Mouse (Mus musculus): ENCODE data around the gene Slc18b1. TPM values are rescaled to one million over a fixed set of nuclear protein-coding genes. Genes with fewer than 3 reads are reported as not detected.

The Slc18b1 gene
- total and polyA plus RNA-seq, 3 experiments: not detected

GRCm38 (mm10) chr10:23851228-23851912, 54.6 kb downstream of the Slc18b1 start, which contains the start of gene Vnn3:
TSS of gene Vnn3 (plus strand) at chr10:23851462.
- Histone ChIP-seq H3K4me1 (ENCODE audit: control insufficient read depth in 1 of 2, insufficient read depth in 2 of 2, low read length in 2 of 2) (no peaks in the 10 kb centered on the region), H3K27me3 (ENCODE audit: control insufficient read depth in 1 of 2, insufficient read depth in 2 of 2, low read length in 2 of 2) (no peaks in the 10 kb centered on the region), H3K9ac (ENCODE audit: control insufficient read depth, low read depth, low read length, poor library complexity, severe bottlenecking) (no peak within 1 kb of the TSS), H3K36me3 (ENCODE audit: control insufficient read depth in 1 of 2, insufficient read depth in 2 of 2, low read length in 2 of 2) (no peaks in the 10 kb centered on the region), H3K79me2 (ENCODE audit: control insufficient read depth, insufficient read depth, low read length, poor library complexity) (no peaks in the 10 kb centered on the region), H3K27ac (ENCODE audit: control insufficient read depth, low read depth, low read length) (no peak within 1 kb of the TSS), H3K9me3 (replicated peaks; ENCODE audit: insufficient read depth, low read length) (no peaks in the 10 kb centered on the region), H3K4me3 (ENCODE audit: control insufficient read depth in 1 of 2, insufficient read depth in 1 of 2, low read depth in 2 of 2, low read length in 2 of 2) (no peak within 1 kb of the TSS)
- TF ChIP-seq ELF1 (IDR thresholded peaks at IDR 0.05; ENCODE audit: low read depth, low read length): no peak
- no peak for TF ChIP-seq CTCF (IDR thresholded peaks at IDR 0.05 in 2 of 3, conservative IDR thresholded peaks at IDR 0.05 in 1 of 3; ENCODE audit: control insufficient read depth in 1 of 3, insufficient read depth in 1 of 3, low read depth in 2 of 3, low read length in 3 of 3, poor library complexity in 1 of 3, severe bottlenecking in 1 of 3)
- TF ChIP-seq E2F4 (IDR thresholded peaks at IDR 0.05; ENCODE audit: borderline replicate concordance, low read depth, low read length): no peak
- no peak for TF ChIP-seq JUND (IDR thresholded peaks at IDR 0.05; ENCODE audit: low read depth, low read length)
- no peak for TF ChIP-seq TAL1 (IDR thresholded peaks at IDR 0.05; ENCODE audit: low read length)
- no peak for TF ChIP-seq MYC (IDR thresholded peaks at IDR 0.05; ENCODE audit: low read depth, low read length)
- TF ChIP-seq POLR2AphosphoS5 (IDR thresholded peaks at IDR 0.05; ENCODE audit: borderline replicate concordance, low read depth, low read length): no peak
- DNase-seq (ENCODE audit: low read depth, low spot score): no peak

GRCm38 (mm10) chr10:23852096-23852495, 55.3 kb downstream of the Slc18b1 start:
- no peaks in the 10 kb centered on the region for H3K27me3 ChIP-seq (ENCODE audit: control insufficient read depth in 1 of 2, insufficient read depth in 2 of 2, low read length in 2 of 2)
- H3K79me2 ChIP-seq (ENCODE audit: control insufficient read depth, insufficient read depth, low read length, poor library complexity): no peaks in the 10 kb centered on the region
- H3K27ac ChIP-seq (ENCODE audit: control insufficient read depth, low read depth, low read length): no peak overlapping the region
- H3K9me3 ChIP-seq (replicated peaks; ENCODE audit: insufficient read depth, low read length): no peaks in the 10 kb centered on the region
- no peak for DNase-seq (ENCODE audit: low read depth, low spot score)
- no peaks in the 10 kb centered on the region for H3K36me3 ChIP-seq (ENCODE audit: control insufficient read depth in 1 of 2, insufficient read depth in 2 of 2, low read length in 2 of 2)
- TF ChIP-seq RCOR1 (IDR thresholded peaks at IDR 0.05; ENCODE audit: low read depth, low read length): no peak
- no peak for TF ChIP-seq ETS1 (IDR thresholded peaks at IDR 0.05; ENCODE audit: low read depth, low read length)
- no peak for TF ChIP-seq ZNF384 (IDR thresholded peaks at IDR 0.05; ENCODE audit: low read depth, low read length)
- no peak for TF ChIP-seq KAT2A (conservative IDR thresholded peaks at IDR 0.05; ENCODE audit: low read depth, low read length)
- TF ChIP-seq MXI1 (IDR thresholded peaks at IDR 0.05; ENCODE audit: low read depth, low read length): no peak
- TF ChIP-seq TCF12 (IDR thresholded peaks at IDR 0.05; ENCODE audit: low read depth, low read length): no peak
- H3K4me1 ChIP-seq (ENCODE audit: control insufficient read depth in 1 of 2, insufficient read depth in 2 of 2, low read length in 2 of 2): no peaks in the 10 kb centered on the region
- H3K4me3 ChIP-seq (ENCODE audit: control insufficient read depth in 1 of 2, insufficient read depth in 1 of 2, low read depth in 2 of 2, low read length in 2 of 2): no peak overlapping the region
- H3K9ac ChIP-seq (ENCODE audit: control insufficient read depth, low read depth, low read length, poor library complexity, severe bottlenecking): no peak overlapping the region
